Mouse (Mus musculus) CD8-positive naive resting alpha-beta T cell, adult 2 months (primary cell): ENCODE results near the gene Olfr698.
"Not testable (repeated sequence)": the region's sequence is repeated elsewhere in the genome, so short reads cannot be mapped to it uniquely, and the experiment has no call there.

Experiments used
- DNase-seq, 2 experiments: peaks; one replicate each; pipeline ENCODE4 v3.0.0; 2022; ENCODE audit warnings: low read depth in 2 of 2, low spot score in 2 of 2

The Olfr698 gene

GRCm38 (mm10) chr7:106755297-106755696 lies at the start of gene Olfr698:
Gene Olfr698 (minus strand): TSS chr7:106755397.
- no peak for DNase-seq

- peak; percentile 4 to 14 for DNase-seq
Observed at GRCm38 (mm10) chr7:106793098-106793497, 37.9 kb upstream of the Olfr698 start, which contains the start of gene Olfr699. Gene Olfr699 (minus strand): TSS chr7:106793198.

DNA sequence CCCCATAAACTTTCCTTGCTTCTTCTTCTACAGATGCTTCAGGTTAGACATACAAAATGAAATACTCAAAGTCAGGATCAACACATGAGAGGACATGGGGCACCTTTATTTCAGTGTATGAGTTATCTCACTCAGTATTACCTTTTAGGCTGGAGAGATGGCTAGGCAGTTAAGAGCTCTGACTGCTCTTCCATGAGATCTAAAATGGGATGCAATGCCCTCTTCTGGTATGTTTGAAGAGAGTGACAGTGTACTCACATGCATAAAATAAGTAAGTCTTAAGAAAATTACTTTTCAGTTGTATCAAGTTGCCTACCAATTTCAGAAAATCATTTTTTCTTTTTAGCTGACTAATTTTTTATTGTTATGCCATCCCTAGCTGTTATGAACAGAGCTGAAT lies 33.1 kb upstream of the Olfr698 start:
- DNase-seq, result no peak

DNA sequence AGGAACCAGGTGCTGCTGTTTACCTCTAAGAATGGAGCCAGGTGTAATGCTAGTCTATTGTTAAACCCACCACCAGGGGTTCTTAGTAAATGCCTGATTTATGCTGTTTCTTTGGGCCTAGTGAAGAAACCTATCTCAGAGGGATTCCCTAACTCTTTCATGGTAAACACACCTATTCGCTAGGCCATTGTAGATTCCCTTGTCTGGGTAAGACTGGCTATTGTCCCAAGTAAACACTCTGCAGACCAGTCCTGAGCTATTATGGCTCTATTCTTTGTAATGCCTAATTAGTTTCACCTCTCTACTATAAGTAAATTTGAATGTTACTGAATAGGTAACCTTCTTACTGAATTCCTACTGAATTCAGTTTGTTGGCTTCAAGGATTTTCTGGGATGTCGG lies 5.8 kb upstream of the Olfr698 start:
- DNase-seq, result not testable (repeated sequence)

DNA sequence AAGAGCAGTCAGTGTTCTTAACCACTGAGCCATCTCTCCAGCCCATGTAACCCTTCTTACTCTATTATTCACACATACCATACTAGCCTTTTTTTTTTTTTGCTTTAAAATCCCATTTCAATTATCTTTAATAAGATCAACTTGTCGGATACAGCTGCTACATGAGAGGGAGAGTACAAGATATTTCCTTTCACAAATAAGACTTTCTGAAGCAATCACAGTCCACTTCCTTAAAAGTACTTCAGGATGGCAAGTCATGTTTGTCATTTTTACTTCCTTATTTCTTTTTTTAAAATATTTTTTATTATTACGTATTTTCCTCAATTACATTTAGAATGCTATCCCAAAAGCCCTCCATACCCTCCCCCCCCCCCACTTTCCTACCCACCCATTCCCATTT lies 3.6 kb upstream of the Olfr698 start:
- no peak for DNase-seq

- DNase-seq, result no peak
Observed at GRCm38 (mm10) chr7:106745811-106746210, 9.4 kb downstream of the Olfr698 start.

GRCm38 (mm10) chr7:106742343-106742742 lies 12.9 kb downstream of the Olfr698 start, which contains the start of gene Olfr697:
Gene Olfr697 (minus strand): TSS chr7:106742443.
- no peak for DNase-seq

GRCm38 (mm10) chr7:106737028-106737427 lies 18.2 kb downstream of the Olfr698 start:
- DNase-seq, result no peak

DNA sequence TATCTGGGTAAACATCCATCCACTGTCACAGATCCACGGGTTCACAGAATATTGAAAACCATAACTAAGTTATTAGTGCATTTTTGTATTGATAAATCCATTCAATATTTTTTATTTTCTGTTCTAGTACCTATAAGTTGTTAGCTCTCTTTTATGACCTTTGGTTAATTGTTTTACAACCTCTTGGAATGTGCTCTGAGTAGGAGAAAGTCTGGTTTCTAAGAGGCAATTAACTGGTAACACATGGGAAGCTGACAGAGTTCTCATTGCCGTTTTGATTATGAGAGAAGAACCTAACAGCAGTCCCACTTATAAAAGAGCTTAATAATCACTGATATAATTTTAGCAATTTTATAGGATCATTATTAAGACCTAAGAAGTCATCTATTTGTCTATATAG lies 21.5 kb downstream of the Olfr698 start:
- no peak for DNase-seq

DNA sequence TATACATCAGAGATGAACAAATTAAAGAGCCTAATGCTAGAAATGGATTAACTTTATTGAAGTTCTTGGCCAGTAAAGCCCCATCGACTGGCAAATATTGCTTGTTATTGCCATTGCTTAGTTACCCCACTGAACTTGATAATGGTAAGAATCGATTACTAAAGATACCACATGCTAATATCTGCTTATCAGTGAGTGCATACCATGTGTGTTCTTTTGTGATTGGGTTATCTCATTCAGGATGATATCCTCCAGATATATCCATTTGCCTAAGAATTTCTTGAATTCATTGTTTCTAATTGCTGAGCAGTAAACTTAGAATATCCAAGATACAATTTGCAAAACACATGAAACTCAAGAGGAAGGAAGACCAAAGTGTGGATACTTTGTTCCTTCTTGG lies 29.5 kb downstream of the Olfr698 start:
- not testable (repeated sequence) for DNase-seq

GRCm38 (mm10) chr7:106716296-106716695 lies 38.9 kb downstream of the Olfr698 start, which contains the start of gene Olfr695:
Gene Olfr695 (minus strand): TSS chr7:106716396.
- no peak for DNase-seq

DNA sequence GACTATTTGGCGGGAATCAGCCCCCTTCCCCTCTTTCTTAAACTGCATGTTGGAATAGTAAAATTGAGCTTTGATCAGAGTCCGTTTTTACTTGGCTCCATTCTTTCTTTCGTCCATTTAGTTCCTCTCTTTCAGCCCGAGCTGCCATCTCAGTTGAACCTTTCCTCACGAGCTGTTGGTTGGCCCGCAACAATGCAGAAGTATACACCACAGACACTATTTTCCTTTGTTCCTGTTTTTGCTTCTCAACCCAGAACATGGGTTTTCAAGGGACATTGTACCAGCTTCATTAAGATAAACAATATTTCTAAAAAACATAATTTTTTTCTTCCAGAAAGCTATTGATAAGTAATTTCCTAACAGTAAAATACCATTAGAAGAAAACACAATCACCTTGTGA lies 43.7 kb downstream of the Olfr698 start:
- no peak for DNase-seq

- DNase-seq, result not testable (repeated sequence)
Observed at GRCm38 (mm10) chr7:106707705-106708104, 47.5 kb downstream of the Olfr698 start.
